Mouse (Mus musculus): ENCODE measurements around the gene Gm13272. TPM values are rescaled to one million over a fixed set of nuclear protein-coding genes. Genes with fewer than 3 reads are reported as not detected.
"Not testable (repeated sequence)": the region's sequence is repeated elsewhere in the genome, so short reads cannot be mapped to it uniquely, and the experiment has no call there.

Gm13272 gene
- polyA plus RNA-seq, 1 experiment from 2014 or later = not detected

DNA sequence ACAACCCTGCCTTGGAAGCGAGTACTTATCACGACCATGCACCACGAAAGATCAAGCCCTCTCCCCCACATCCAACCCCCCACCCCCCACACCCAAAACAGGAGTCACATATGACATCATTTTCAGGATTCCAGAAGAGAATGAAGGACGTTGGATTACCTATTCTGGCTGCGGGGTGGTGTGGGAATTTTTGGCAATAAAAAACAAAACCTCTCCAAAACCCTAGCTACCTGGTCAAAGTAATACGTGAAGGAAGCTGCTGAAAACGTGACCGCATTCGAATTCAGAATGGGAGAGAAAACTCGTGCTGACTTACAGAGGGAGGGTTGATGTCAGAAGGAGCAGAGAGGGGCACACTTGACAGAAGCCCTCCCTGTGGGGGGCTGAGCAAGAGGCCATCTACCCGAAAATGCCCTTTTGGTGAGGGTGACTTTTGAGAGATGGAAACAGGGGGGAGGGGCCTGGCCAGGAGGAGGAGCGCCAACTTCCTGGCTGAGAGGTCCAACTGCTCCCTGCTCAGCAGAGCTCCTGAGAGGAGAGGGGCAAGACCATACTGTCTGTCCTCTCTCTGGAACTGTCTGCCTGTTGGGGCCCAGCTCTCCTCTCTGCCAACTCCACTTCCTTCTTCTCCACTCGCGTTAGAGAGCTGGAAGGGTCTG, 19.9 kb upstream of the Gm13272 start, which contains the start of gene Gm13283:
Gene Gm13283, plus strand, starts transcription at position 510 of the 659 bp plus-strand sequence.
- Histone ChIP-seq H3K4me3 (peak within 1 kb of the TSS; percentile 36), H3K27ac (peak within 1 kb of the TSS; percentile 75; the same call in 1 of the 2 replicates), H3K9ac (peak within 1 kb of the TSS; percentile 44; the same call in 1 of the 2 replicates), H3K4me2 (replicated peaks) (peak within 1 kb of the TSS; percentile 48)
- H3K9me3 ChIP-seq; H3K4me1 ChIP-seq; H3K27me3 ChIP-seq; ATAC-seq (ENCODE audit: insufficient number of reproducible peaks, insufficient read depth, low FRiP score, low TSS enrichment); H3K36me3 ChIP-seq: not testable (repeated sequence)
- WGBS = 22% methylated on average over 9 of the region's 14 CpGs

GRCm38 (mm10) chr4:88760431-88760830, 19.2 kb upstream of the Gm13272 start:
- Histone ChIP-seq H3K9ac (peak overlapping the region; percentile 44; the same call in 1 of the 2 replicates), H3K4me2 (replicated peaks) (peak overlapping the region; percentile 48), H3K27ac (peak overlapping the region; percentile 75; the same call in 1 of the 2 replicates), H3K4me3 (peak overlapping the region; percentile 36)
- under 1% methylated on average over 23 of the region's 28 CpGs for WGBS
- H3K9me3 ChIP-seq; H3K27me3 ChIP-seq; H3K36me3 ChIP-seq; H3K4me1 ChIP-seq; ATAC-seq (ENCODE audit: insufficient number of reproducible peaks, insufficient read depth, low FRiP score, low TSS enrichment): not testable (repeated sequence)

- H3K4me2 ChIP-seq (replicated peaks); H3K27me3 ChIP-seq; H3K36me3 ChIP-seq; H3K4me3 ChIP-seq; H3K4me1 ChIP-seq; H3K9me3 ChIP-seq; ATAC-seq (ENCODE audit: insufficient number of reproducible peaks, insufficient read depth, low FRiP score, low TSS enrichment); H3K9ac ChIP-seq; H3K27ac ChIP-seq: not testable (repeated sequence)
- 70% methylated on average over 6 of the region's 8 CpGs for WGBS
These were observed 17.9 kb upstream of the Gm13272 start for GRCm38 (mm10) chr4:88761776-88762175.

GRCm38 (mm10) chr4:88762341-88762740, 17.3 kb upstream of the Gm13272 start:
- H3K4me1 ChIP-seq; H3K4me2 ChIP-seq (replicated peaks); ATAC-seq (ENCODE audit: insufficient number of reproducible peaks, insufficient read depth, low FRiP score, low TSS enrichment): not testable (repeated sequence)

GRCm38 (mm10) chr4:88763384-88764018, 16.1 kb upstream of the Gm13272 start:
- H3K27ac ChIP-seq = 0 out of 2 replicates have a peak overlapping the region, but pooled peaks have one; percentile 17
- 4% methylated on average over 26 of the region's 42 CpGs for WGBS
- H3K4me3 ChIP-seq = peak overlapping the region; percentile 38
- not testable (repeated sequence) for H3K27me3 ChIP-seq; H3K9me3 ChIP-seq; ATAC-seq (ENCODE audit: insufficient number of reproducible peaks, insufficient read depth, low FRiP score, low TSS enrichment); H3K9ac ChIP-seq; H3K4me1 ChIP-seq; H3K36me3 ChIP-seq
- H3K4me2 ChIP-seq (replicated peaks) = peak overlapping the region; percentile 49

More at GRCm38 (mm10) chr4:88762341-88762740, 17.3 kb upstream of the Gm13272 start:
- H3K27ac ChIP-seq, H3K4me3 ChIP-seq, H3K36me3 ChIP-seq, H3K9ac ChIP-seq, H3K9me3 ChIP-seq, H3K27me3 ChIP-seq: not testable (repeated sequence)
- 56% methylated on average over 9 of the region's 9 CpGs for WGBS

- not testable (repeated sequence) for H3K27ac ChIP-seq; H3K9ac ChIP-seq; H3K36me3 ChIP-seq; H3K27me3 ChIP-seq; H3K4me3 ChIP-seq; H3K4me2 ChIP-seq (replicated peaks); ATAC-seq (ENCODE audit: insufficient number of reproducible peaks, insufficient read depth, low FRiP score, low TSS enrichment); H3K4me1 ChIP-seq; H3K9me3 ChIP-seq
- no CpG with 5 or more reads among the region's 32 CpGs for WGBS
These were observed 6.1 kb upstream of the Gm13272 start, which contains the start of gene Gm13290 for GRCm38 (mm10) chr4:88773534-88773933. Gm13290 (plus strand) TSS chr4:88773834.

GRCm38 (mm10) chr4:88776622-88777021, 3.0 kb upstream of the Gm13272 start, which contains the start of gene Gm13289:
Gm13289 (plus strand) TSS chr4:88776922.
- not testable (repeated sequence) for H3K36me3 ChIP-seq

GRCm38 (mm10) chr4:88780320-88780719, 670 bp downstream of the Gm13272 start:
- WGBS = 41% methylated on average over 16 of the region's 18 CpGs
- H3K4me1 ChIP-seq; H3K27me3 ChIP-seq; H3K27ac ChIP-seq; H3K4me2 ChIP-seq (replicated peaks); H3K4me3 ChIP-seq; H3K36me3 ChIP-seq; H3K9ac ChIP-seq; ATAC-seq (ENCODE audit: insufficient number of reproducible peaks, insufficient read depth, low FRiP score, low TSS enrichment); H3K9me3 ChIP-seq: not testable (repeated sequence)

More at GRCm38 (mm10) chr4:88776622-88777021, 3.0 kb upstream of the Gm13272 start, which contains the start of gene Gm13289:
- not testable (repeated sequence) for H3K4me1 ChIP-seq; ATAC-seq (ENCODE audit: insufficient number of reproducible peaks, insufficient read depth, low FRiP score, low TSS enrichment); H3K9ac ChIP-seq; H3K4me2 ChIP-seq (replicated peaks); H3K9me3 ChIP-seq; H3K27ac ChIP-seq; H3K4me3 ChIP-seq; H3K27me3 ChIP-seq
- no CpG with 5 or more reads among the region's 29 CpGs for WGBS

DNA sequence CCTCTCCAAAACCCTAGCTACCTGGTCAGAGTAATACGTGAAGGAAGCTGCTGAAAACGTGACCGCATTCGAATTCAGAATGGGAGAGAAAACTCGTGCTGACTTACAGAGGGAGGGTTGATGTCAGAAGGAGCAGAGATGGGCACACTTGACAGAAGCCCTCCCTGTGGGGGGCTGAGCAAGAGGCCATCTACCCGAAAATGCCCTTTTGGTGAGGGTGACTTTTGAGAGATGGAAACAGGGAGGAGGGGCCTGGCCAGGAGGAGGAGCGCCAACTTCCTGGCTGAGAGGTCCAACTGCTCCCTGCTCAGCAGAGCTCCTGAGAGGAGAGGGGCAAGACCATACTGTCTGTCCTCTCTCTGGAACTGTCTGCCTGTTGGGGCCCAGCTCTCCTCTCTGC, 2.2 kb downstream of the Gm13272 start, which contains the start of gene Ifnz:
Gene Ifnz, plus strand, starts transcription at position 301 of the 400 bp plus-strand sequence.
- not testable (repeated sequence) for H3K9ac ChIP-seq; H3K36me3 ChIP-seq; H3K27ac ChIP-seq; H3K27me3 ChIP-seq; ATAC-seq (ENCODE audit: insufficient number of reproducible peaks, insufficient read depth, low FRiP score, low TSS enrichment); H3K4me1 ChIP-seq; H3K9me3 ChIP-seq
- Histone ChIP-seq H3K4me2 (replicated peaks) (peak within 1 kb of the TSS; percentile 30; the same call in 1 of the 2 replicates), H3K4me3 (0 out of 2 replicates have a peak within 1 kb of the TSS, but pooled peaks have one; percentile 22)
- 16% methylated on average over 5 of the region's 7 CpGs for WGBS

GRCm38 (mm10) chr4:88782335-88782734, 2.7 kb downstream of the Gm13272 start:
- not testable (repeated sequence) for ATAC-seq (ENCODE audit: insufficient number of reproducible peaks, insufficient read depth, low FRiP score, low TSS enrichment); H3K4me1 ChIP-seq; H3K9ac ChIP-seq; H3K9me3 ChIP-seq; H3K27me3 ChIP-seq; H3K27ac ChIP-seq; H3K36me3 ChIP-seq
- H3K4me2 ChIP-seq (replicated peaks) = peak overlapping the region; percentile 30; the same call in 1 of the 2 replicates
- 0% methylated on average over 21 of the region's 31 CpGs for WGBS
- 0 out of 2 replicates have a peak overlapping the region, but pooled peaks have one; percentile 22 for H3K4me3 ChIP-seq

DNA sequence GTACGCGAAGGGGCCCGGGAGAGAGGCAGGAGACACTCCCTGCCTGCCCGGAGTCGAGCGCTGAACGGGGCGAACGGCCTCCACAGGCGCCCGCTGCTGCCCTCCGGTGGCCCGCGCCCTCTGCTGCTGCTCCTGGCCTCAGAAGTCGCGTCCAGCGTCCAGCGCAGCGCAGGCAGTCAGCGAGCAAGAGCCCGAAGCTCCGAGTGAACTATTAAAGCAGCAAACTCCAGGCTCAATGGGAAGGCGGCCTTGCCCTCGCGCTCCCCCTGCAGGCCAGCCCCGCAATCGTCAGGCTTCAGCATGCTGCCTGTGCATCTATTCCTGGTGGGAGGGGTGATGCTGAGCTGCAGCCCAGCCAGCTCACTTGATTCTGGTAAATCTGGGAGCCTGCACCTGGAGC, 5.8 kb downstream of the Gm13272 start, which contains the start of gene Gm13276:
Gene Gm13276, plus strand, starts transcription at position 301 of the 400 bp plus-strand sequence.
- WGBS = no CpG with 5 or more reads among the region's 27 CpGs
- H3K36me3 ChIP-seq; H3K27ac ChIP-seq; H3K9me3 ChIP-seq; H3K27me3 ChIP-seq; ATAC-seq (ENCODE audit: insufficient number of reproducible peaks, insufficient read depth, low FRiP score, low TSS enrichment); H3K4me3 ChIP-seq; H3K9ac ChIP-seq; H3K4me1 ChIP-seq; H3K4me2 ChIP-seq (replicated peaks): not testable (repeated sequence)

DNA sequence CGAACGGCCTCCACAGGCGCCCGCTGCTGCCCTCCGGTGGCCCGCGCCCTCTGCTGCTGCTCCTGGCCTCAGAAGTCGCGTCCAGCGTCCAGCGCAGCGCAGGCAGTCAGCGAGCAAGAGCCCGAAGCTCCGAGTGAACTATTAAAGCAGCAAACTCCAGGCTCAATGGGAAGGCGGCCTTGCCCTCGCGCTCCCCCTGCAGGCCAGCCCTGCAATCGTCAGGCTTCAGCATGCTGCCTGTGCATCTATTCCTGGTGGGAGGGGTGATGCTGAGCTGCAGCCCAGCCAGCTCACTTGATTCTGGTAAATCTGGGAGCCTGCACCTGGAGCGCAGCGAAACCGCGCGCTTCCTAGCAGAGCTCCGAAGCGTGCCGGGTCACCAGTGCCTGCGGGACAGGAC, 8.8 kb downstream of the Gm13272 start, which contains the start of gene Gm13277:
Gene Gm13277, plus strand, starts transcription at position 231 of the 400 bp plus-strand sequence.
- H3K4me1 ChIP-seq; H3K9ac ChIP-seq; H3K27ac ChIP-seq; H3K4me2 ChIP-seq (replicated peaks); H3K9me3 ChIP-seq; H3K4me3 ChIP-seq; H3K36me3 ChIP-seq; H3K27me3 ChIP-seq; ATAC-seq (ENCODE audit: insufficient number of reproducible peaks, insufficient read depth, low FRiP score, low TSS enrichment): not testable (repeated sequence)
- 0% methylated on average over 1 of the region's 28 CpGs for WGBS
